Mouse (Mus musculus): Measurements from ENCODE around the gene Exosc1. TPM values are rescaled to one million over a fixed set of nuclear protein-coding genes. Genes with fewer than 3 reads are reported as not detected.

Gene Exosc1
- polyA plus RNA-seq, 1 experiment from 2014 or later: 65.9 TPM

DNA sequence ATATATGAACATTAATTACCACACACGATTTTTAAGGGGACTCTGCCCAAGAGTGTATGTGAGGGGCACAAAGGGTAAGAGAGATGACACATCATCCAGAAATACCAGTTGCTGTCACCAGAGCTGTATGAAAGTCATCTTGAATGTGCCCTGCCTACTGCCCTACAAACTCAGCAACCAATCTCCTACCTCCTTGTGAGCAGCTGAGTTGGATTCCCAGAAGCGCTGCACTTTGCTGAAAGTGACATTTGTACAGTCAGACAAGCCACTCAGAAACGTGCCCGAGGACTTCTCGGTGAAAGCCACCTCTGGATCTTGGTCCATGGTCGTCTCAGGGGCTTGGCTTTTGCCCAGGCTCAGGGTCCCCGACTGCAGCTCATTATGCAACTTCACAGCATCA lies 38.3 kb downstream of the Exosc1 start:
- H3K9me3 ChIP-seq (ENCODE audit: control insufficient read depth, low read length): no peaks in the 10 kb centered on the region
- H3K9ac ChIP-seq (ENCODE audit: low read length): peak overlapping the region; percentile 66
- WGBS: 40% methylated on average over 7 of the region's 7 CpGs
- H3K27me3 ChIP-seq (ENCODE audit: control insufficient read depth, insufficient read depth, low read depth, low read length): no peaks in the 10 kb centered on the region
- H3K4me1 ChIP-seq (replicated peaks; ENCODE audit: control insufficient read depth, insufficient read depth, low read length): peaks cover 11% of the 10 kb centered on the region
- H3K36me3 ChIP-seq (ENCODE audit: control insufficient read depth, insufficient read depth, low read length): no peaks in the 10 kb centered on the region; the same call in none of the 2 replicates
- peak overlapping the region; percentile 84 for H3K4me2 ChIP-seq (ENCODE audit: low read depth, low read length)
- no peak overlapping the region for H3K27ac ChIP-seq (ENCODE audit: low read length)
- ATAC-seq (ENCODE audit: low read depth): no peak
- H3K4me3 ChIP-seq (ENCODE audit: low read length): peak overlapping the region; percentile 73

DNA sequence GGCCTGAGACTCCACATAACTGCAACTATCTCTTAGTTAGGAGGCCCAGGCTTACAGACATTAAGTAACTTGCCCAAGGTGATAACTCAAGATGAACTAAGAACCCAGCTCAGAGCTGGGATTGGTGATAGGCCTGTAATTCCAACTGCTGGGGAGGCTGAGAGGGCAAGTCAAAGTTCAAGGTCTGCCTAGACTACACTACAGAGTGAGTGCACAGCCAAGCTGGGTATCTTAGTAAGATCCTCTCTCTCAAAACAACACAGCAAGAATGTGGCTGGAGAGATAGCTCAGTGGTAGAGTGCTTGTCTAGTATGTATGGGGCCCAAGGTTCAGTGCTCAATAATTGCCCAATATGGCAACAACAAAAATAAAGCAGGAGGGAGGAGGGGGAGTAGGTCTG lies 45.0 kb downstream of the Exosc1 start:
- no peaks in the 10 kb centered on the region for H3K4me1 ChIP-seq (replicated peaks; ENCODE audit: control insufficient read depth, insufficient read depth, low read length)
- no peak overlapping the region for H3K9ac ChIP-seq (ENCODE audit: low read length)
- no peaks in the 10 kb centered on the region for H3K27me3 ChIP-seq (ENCODE audit: control insufficient read depth, insufficient read depth, low read depth, low read length)
- H3K4me3 ChIP-seq (ENCODE audit: low read length): no peak overlapping the region
- H3K36me3 ChIP-seq (ENCODE audit: control insufficient read depth, insufficient read depth, low read length): peaks cover 7% of the 10 kb centered on the region
- no peak for ATAC-seq (ENCODE audit: low read depth)
- no peak overlapping the region for H3K4me2 ChIP-seq (ENCODE audit: low read depth, low read length)
- no peak overlapping the region for H3K27ac ChIP-seq (ENCODE audit: low read length)
- H3K9me3 ChIP-seq (ENCODE audit: control insufficient read depth, low read length): no peaks in the 10 kb centered on the region

DNA sequence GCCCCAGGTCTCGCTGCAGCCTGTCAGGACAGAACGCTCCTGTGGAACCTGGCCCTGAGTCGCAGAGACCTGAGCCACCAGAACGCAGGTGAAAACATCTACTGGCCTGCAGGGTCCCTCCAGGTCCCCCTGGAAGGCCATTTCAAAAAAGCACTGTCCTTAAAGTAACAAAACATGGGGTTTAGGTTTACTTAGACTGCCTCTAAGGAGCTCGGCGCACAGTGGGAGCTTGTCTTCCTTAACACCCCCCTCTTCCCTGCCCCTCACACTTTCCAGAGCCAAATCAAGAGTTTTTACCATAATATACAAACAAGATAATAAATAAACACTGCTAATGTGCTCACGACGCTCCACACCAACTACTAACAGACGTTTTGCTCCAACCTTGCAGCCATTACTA lies 49.3 kb downstream of the Exosc1 start:
- 0 out of 2 replicates have a peak, but pooled peaks cover 5% of the 10 kb centered on the region for H3K36me3 ChIP-seq (ENCODE audit: control insufficient read depth, insufficient read depth, low read length)

DNA sequence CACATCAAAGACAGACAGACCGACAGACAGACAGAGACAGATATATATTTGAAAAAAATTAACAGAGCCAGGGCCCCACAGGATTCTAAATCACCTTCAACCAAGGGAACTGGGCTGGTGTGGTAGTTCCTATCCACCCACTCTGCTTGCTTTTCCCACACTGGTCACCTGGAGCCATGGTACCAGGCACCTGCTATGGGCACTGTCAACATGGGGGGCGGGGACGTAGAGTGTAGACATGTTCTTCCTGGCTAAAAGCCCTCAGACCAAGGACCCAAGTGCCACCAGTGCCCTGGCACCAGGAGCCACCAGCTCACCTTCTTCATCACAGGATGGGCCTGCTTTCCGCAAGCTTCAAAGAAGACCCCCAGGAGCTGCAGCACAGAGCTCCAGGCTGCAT lies 51.4 kb downstream of the Exosc1 start:
- no peaks in the 10 kb centered on the region for H3K9me3 ChIP-seq (ENCODE audit: control insufficient read depth, low read length)
- H3K4me3 ChIP-seq (ENCODE audit: low read length): no peak overlapping the region
- H3K4me1 ChIP-seq (replicated peaks; ENCODE audit: control insufficient read depth, insufficient read depth, low read length): no peaks in the 10 kb centered on the region
- H3K36me3 ChIP-seq (ENCODE audit: control insufficient read depth, insufficient read depth, low read length): peaks cover 3% of the 10 kb centered on the region; the same call in 1 of the 2 replicates
- H3K27me3 ChIP-seq (ENCODE audit: control insufficient read depth, insufficient read depth, low read depth, low read length): no peaks in the 10 kb centered on the region
- 93% methylated on average over 4 of the region's 4 CpGs for WGBS
- no peak overlapping the region for H3K4me2 ChIP-seq (ENCODE audit: low read depth, low read length)
- no peak overlapping the region for H3K27ac ChIP-seq (ENCODE audit: low read length)
- ATAC-seq (ENCODE audit: low read depth): no peak
- H3K9ac ChIP-seq (ENCODE audit: low read length): no peak overlapping the region

More for the DNA sequence above, 49.3 kb downstream of the Exosc1 start:
- no peaks in the 10 kb centered on the region for H3K4me1 ChIP-seq (replicated peaks; ENCODE audit: control insufficient read depth, insufficient read depth, low read length)
- no peaks in the 10 kb centered on the region for H3K27me3 ChIP-seq (ENCODE audit: control insufficient read depth, insufficient read depth, low read depth, low read length)
- no peak overlapping the region for H3K4me2 ChIP-seq (ENCODE audit: low read depth, low read length)
- no peak for ATAC-seq (ENCODE audit: low read depth)
- no peak overlapping the region for H3K4me3 ChIP-seq (ENCODE audit: low read length)
- WGBS: 85% methylated on average over 9 of the region's 9 CpGs
- no peaks in the 10 kb centered on the region for H3K9me3 ChIP-seq (ENCODE audit: control insufficient read depth, low read length)
- no peak overlapping the region for H3K9ac ChIP-seq (ENCODE audit: low read length)
- H3K27ac ChIP-seq (ENCODE audit: low read length): no peak overlapping the region

DNA sequence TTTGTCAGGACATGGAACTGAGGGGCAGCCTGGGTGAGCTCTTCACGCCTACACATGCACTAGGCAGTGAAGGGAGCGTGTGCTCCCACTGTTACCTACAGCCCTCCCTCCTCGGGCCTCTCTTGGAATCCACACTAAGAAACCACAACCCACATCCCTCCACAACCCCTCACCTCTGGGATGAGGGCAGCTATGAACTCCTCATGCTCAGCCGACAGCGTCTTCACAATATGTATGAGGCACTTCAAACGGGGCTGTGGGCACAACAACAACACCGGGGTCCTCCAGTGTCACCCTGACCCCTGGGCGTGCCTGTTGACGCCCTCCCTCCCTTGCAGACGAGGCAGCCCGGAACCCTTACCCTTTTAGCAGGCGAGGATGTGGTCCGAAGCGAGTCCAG lies 58.9 kb downstream of the Exosc1 start:
- no peak for ATAC-seq (ENCODE audit: low read depth)
- H3K4me3 ChIP-seq (ENCODE audit: low read length): no peak overlapping the region
- H3K9me3 ChIP-seq (ENCODE audit: control insufficient read depth, low read length): no peaks in the 10 kb centered on the region
- H3K27ac ChIP-seq (ENCODE audit: low read length): no peak overlapping the region
- 84% methylated on average over 14 of the region's 14 CpGs for WGBS
- H3K27me3 ChIP-seq (ENCODE audit: control insufficient read depth, insufficient read depth, low read depth, low read length): no peaks in the 10 kb centered on the region
- H3K4me2 ChIP-seq (ENCODE audit: low read depth, low read length): no peak overlapping the region
- H3K36me3 ChIP-seq (ENCODE audit: control insufficient read depth, insufficient read depth, low read length): peaks cover 13% of the 10 kb centered on the region
- H3K9ac ChIP-seq (ENCODE audit: low read length): no peak overlapping the region
- H3K4me1 ChIP-seq (replicated peaks; ENCODE audit: control insufficient read depth, insufficient read depth, low read length): no peaks in the 10 kb centered on the region

Other genes starting within 250 kb of the Exosc1 start
- gene Slit1, start 189.8 kb downstream of the Exosc1 start, polyA plus RNA-seq (2015; fragmentation: Nextera tagmentation; extraction: Ambion mirVana): 0.11 and 0.14 TPM in 2 replicates
- gene Arhgap19, start 131.4 kb downstream of the Exosc1 start, polyA plus RNA-seq (2015; fragmentation: Nextera tagmentation; extraction: Ambion mirVana): 26.8 and 28.6 TPM in 2 replicates
- 8.2 and 9.1 TPM in 2 replicates for gene Frat1, start 103.5 kb downstream of the Exosc1 start, polyA plus RNA-seq (2015; fragmentation: Nextera tagmentation; extraction: Ambion mirVana)
- gene Frat2, start 85.3 kb downstream of the Exosc1 start, polyA plus RNA-seq (2015; fragmentation: Nextera tagmentation; extraction: Ambion mirVana): 2.8 and 3.3 TPM in 2 replicates
- gene Rrp12, start 37.2 kb downstream of the Exosc1 start, polyA plus RNA-seq (2015; fragmentation: Nextera tagmentation; extraction: Ambion mirVana): 9.9 and 11.4 TPM in 2 replicates
- 609 and 641 TPM in 2 replicates for gene Pgam1, start 21.5 kb downstream of the Exosc1 start, polyA plus RNA-seq (2015; fragmentation: Nextera tagmentation; extraction: Ambion mirVana)
- 82.3 and 84.4 TPM in 2 replicates for gene Zdhhc16, start 57 bp upstream of the Exosc1 start, polyA plus RNA-seq (2015; fragmentation: Nextera tagmentation; extraction: Ambion mirVana)
- gene Mms19, start 47.7 kb upstream of the Exosc1 start, polyA plus RNA-seq (2015; fragmentation: Nextera tagmentation; extraction: Ambion mirVana): 30.2 and 31.8 TPM in 2 replicates
- 13.8 and 14.5 TPM in 2 replicates for gene Ubtd1, start 48.3 kb upstream of the Exosc1 start, polyA plus RNA-seq (2015; fragmentation: Nextera tagmentation; extraction: Ambion mirVana)
- gene Ankrd2, start 102.6 kb upstream of the Exosc1 start, polyA plus RNA-seq (2015; fragmentation: Nextera tagmentation; extraction: Ambion mirVana): 0.28 and 0.84 TPM in 2 replicates
- gene Hoga1, start 112.2 kb upstream of the Exosc1 start, polyA plus RNA-seq (2015; fragmentation: Nextera tagmentation; extraction: Ambion mirVana): 1.3 and 2.9 TPM in 2 replicates
- not detected in 2 replicates for gene 4933411K16Rik, start 118.8 kb upstream of the Exosc1 start, polyA plus RNA-seq (2015; fragmentation: Nextera tagmentation; extraction: Ambion mirVana)
- gene Morn4, start 152.9 kb upstream of the Exosc1 start, polyA plus RNA-seq (2015; fragmentation: Nextera tagmentation; extraction: Ambion mirVana): 16.5 and 18.5 TPM in 2 replicates
- 7.5 and 8.4 TPM in 2 replicates for gene Pi4k2a, start 157.0 kb upstream of the Exosc1 start, polyA plus RNA-seq (2015; fragmentation: Nextera tagmentation; extraction: Ambion mirVana)
- gene Avpi1, start 195.6 kb upstream of the Exosc1 start, polyA plus RNA-seq (2015; fragmentation: Nextera tagmentation; extraction: Ambion mirVana): 84.9 and 87.6 TPM in 2 replicates
- gene Marveld1, start 214.0 kb upstream of the Exosc1 start, polyA plus RNA-seq (2015; fragmentation: Nextera tagmentation; extraction: Ambion mirVana): 8.9 and 9.8 TPM in 2 replicates
- gene Zfyve27, start 230.5 kb upstream of the Exosc1 start, polyA plus RNA-seq (2015; fragmentation: Nextera tagmentation; extraction: Ambion mirVana): 26.3 and 26.4 TPM in 2 replicates

Data from lung, embryonic 16.5 days (tissue).